Mouse (Mus musculus) embryonic facial prominence, embryonic 11.5 days (tissue): Measurements from ENCODE around the gene Stpg1. TPM values are rescaled to one million over a fixed set of nuclear protein-coding genes. Genes with fewer than 3 reads are reported as not detected.

Source experiments
- ATAC-seq: fragments of 200-750 bp; cut with Nextera tagmentation; replicated peaks from 2 replicates; pipeline ENCODE4 v1.8.0; 2017; ENCODE audit warnings: low read depth; ENCODE audit not compliant: insufficient number of reproducible peaks, low FRiP score, low TSS enrichment
- DNase-seq: peaks from one replicate; pipeline ENCODE4 v3.0.0-alpha.2; 2015; ENCODE audit warnings: low spot score
- H3K27ac ChIP-seq: fragments of 300-500 bp; sonication (generic); replicated peaks from 2 replicates; pipeline ENCODE4 v1.5.1; 2014; ENCODE audit warnings: mild to moderate bottlenecking, low read depth, low read length, control low read depth
- H3K27me3 ChIP-seq: fragments of 300-500 bp; sonication (generic); 2 replicates; pipeline ENCODE4 v1.6.1; 2014; ENCODE audit warnings: mild to moderate bottlenecking, low read length, moderate library complexity, mixed read lengths; ENCODE audit not compliant: control insufficient read depth, insufficient read depth
- H3K36me3 ChIP-seq: fragments of 300-500 bp; sonication (generic); replicated peaks from 2 replicates; pipeline ENCODE4 v1.6.1; 2014; ENCODE audit warnings: low read depth, mild to moderate bottlenecking, low read length, moderate library complexity, mixed read lengths; ENCODE audit not compliant: control insufficient read depth, insufficient read depth
- H3K4me1 ChIP-seq: fragments of 300-500 bp; sonication (generic); 2 replicates; pipeline ENCODE4 v1.6.1; 2014; ENCODE audit warnings: low read length, mixed read lengths; ENCODE audit not compliant: control insufficient read depth, insufficient read depth
- H3K4me2 ChIP-seq: fragments of 300-500 bp; sonication (generic); 2 replicates; pipeline ENCODE4 v1.6.1; 2014; ENCODE audit warnings: low read depth, mild to moderate bottlenecking, control low read depth, low read length, moderate library complexity
- H3K4me3 ChIP-seq: fragments of 300-500 bp; sonication (generic); 2 replicates; pipeline ENCODE4 v1.5.1; 2014; ENCODE audit warnings: low read depth, low read length, control low read depth
- H3K9ac ChIP-seq: fragments of 300-500 bp; sonication (generic); replicated peaks from 2 replicates; pipeline ENCODE4 v1.6.1; 2014; ENCODE audit warnings: mild to moderate bottlenecking, control low read depth, low read length
- H3K9me3 ChIP-seq: fragments of 300-500 bp; sonication (generic); replicated peaks from 2 replicates; pipeline ENCODE4 v1.6.1; 2016; ENCODE audit warnings: mild to moderate bottlenecking, low read length, inconsistent platforms, mixed read lengths; ENCODE audit not compliant: control insufficient read depth
- WGBS: fragments of 180-500 bp; shearing (Covaris S2); extraction: QIAGEN DNeasy Blood & Tissue Kit; methylation state at CpG from one replicate; pipeline ENCODE4 v1.1.7; 2014; 5-methylcytosine and 5-hydroxymethylcytosine counted together
- polyA plus RNA-seq: library from polyadenylated mRNA; unstranded; fragments of >200 nt; fragmentation: Nextera tagmentation; extraction: Ambion mirVana; gene quantifications from 2 replicates; pipeline ENCODE4 v1.2.1, GENCODE M21; 2014

Stpg1 gene
- polyA plus RNA-seq, 1 experiment from 2014 or later, result 0.32 TPM

GRCm38 (mm10) chr4:135486352-135486751 lies 8.2 kb upstream of the Stpg1 start:
- H3K9me3 ChIP-seq, result no peaks in the 10 kb centered on the region
- H3K27ac ChIP-seq, result no peak overlapping the region
- 92% methylated on average over 11 of the region's 11 CpGs for WGBS
- H3K27me3 ChIP-seq, result no peaks in the 10 kb centered on the region
- H3K4me1 ChIP-seq, result no peaks in the 10 kb centered on the region
- ATAC-seq (no peak), DNase-seq (no peak)
- no peak overlapping the region for H3K9ac ChIP-seq
- no peak overlapping the region for H3K4me3 ChIP-seq
- no peaks in the 10 kb centered on the region for H3K36me3 ChIP-seq
- H3K4me2 ChIP-seq, result no peak overlapping the region

GRCm38 (mm10) chr4:135489256-135489655 lies 5.3 kb upstream of the Stpg1 start:
- WGBS, result 89% methylated on average over 7 of the region's 7 CpGs
- H3K4me1 ChIP-seq, result no peaks in the 10 kb centered on the region
- DNase-seq (no peak), ATAC-seq (no peak)
- H3K9ac ChIP-seq, result no peak overlapping the region
- no peak overlapping the region for H3K27ac ChIP-seq
- no peaks in the 10 kb centered on the region for H3K9me3 ChIP-seq
- no peaks in the 10 kb centered on the region for H3K27me3 ChIP-seq
- H3K36me3 ChIP-seq, result no peaks in the 10 kb centered on the region
- no peak overlapping the region for H3K4me3 ChIP-seq
- H3K4me2 ChIP-seq, result no peak overlapping the region

- no peak overlapping the region for H3K4me3 ChIP-seq
- 62% methylated on average over 4 of the region's 4 CpGs for WGBS
Measured at GRCm38 (mm10) chr4:135493271-135493670, 1.3 kb upstream of the Stpg1 start.

GRCm38 (mm10) chr4:135493691-135494520 lies 684 bp upstream of the Stpg1 start:
- no peak overlapping the region for H3K27ac ChIP-seq
- ATAC-seq (no peak), DNase-seq (peak; percentile 47)
- H3K9me3 ChIP-seq, result no peaks in the 10 kb centered on the region
- no peaks in the 10 kb centered on the region for H3K36me3 ChIP-seq
- no peaks in the 10 kb centered on the region for H3K4me1 ChIP-seq
- no peaks in the 10 kb centered on the region for H3K27me3 ChIP-seq
- H3K4me3 ChIP-seq, result peak overlapping the region; percentile 60
- H3K9ac ChIP-seq, result peak overlapping the region; percentile 18; the same call in 1 of the 2 replicates
- H3K4me2 ChIP-seq, result peak overlapping the region; percentile 95
- 2% methylated on average over 33 of the region's 33 CpGs for WGBS

More at GRCm38 (mm10) chr4:135493271-135493670, 1.3 kb upstream of the Stpg1 start:
- no peaks in the 10 kb centered on the region for H3K9me3 ChIP-seq
- DNase-seq (no peak), ATAC-seq (no peak)
- H3K27me3 ChIP-seq, result no peaks in the 10 kb centered on the region
- H3K36me3 ChIP-seq, result no peaks in the 10 kb centered on the region
- 0 out of 2 replicates have a peak overlapping the region, but pooled peaks have one; percentile 18 for H3K9ac ChIP-seq
- no peaks in the 10 kb centered on the region for H3K4me1 ChIP-seq
- no peak overlapping the region; the same call in 1 of the 2 replicates for H3K4me2 ChIP-seq
- no peak overlapping the region for H3K27ac ChIP-seq

GRCm38 (mm10) chr4:135495397-135495791 lies 804 bp downstream of the Stpg1 start:
- Histone ChIP-seq H3K4me2 (peak overlapping the region; percentile 95), H3K4me3 (peak overlapping the region; percentile 60), H3K4me1 (no peaks in the 10 kb centered on the region), H3K36me3 (no peaks in the 10 kb centered on the region), H3K9me3 (no peaks in the 10 kb centered on the region), H3K27ac (no peak overlapping the region), H3K27me3 (no peaks in the 10 kb centered on the region), H3K9ac (no peak overlapping the region; the same call in 1 of the 2 replicates)
- ATAC-seq (no peak), DNase-seq (no peak)
- WGBS, result 11% methylated on average over 9 of the region's 9 CpGs

- Histone ChIP-seq H3K4me3 (no peak overlapping the region), H3K4me2 (no peak overlapping the region; the same call in 1 of the 2 replicates)
Measured at GRCm38 (mm10) chr4:135495810-135496209, 1.2 kb downstream of the Stpg1 start.

GRCm38 (mm10) chr4:135498136-135498535 lies 3.5 kb downstream of the Stpg1 start:
- ATAC-seq, result no peak
- WGBS, result 83% methylated on average over 6 of the region's 6 CpGs

More at GRCm38 (mm10) chr4:135495810-135496209, 1.2 kb downstream of the Stpg1 start:
- Histone ChIP-seq H3K9ac (no peak overlapping the region), H3K36me3 (no peaks in the 10 kb centered on the region), H3K9me3 (no peaks in the 10 kb centered on the region), H3K27me3 (no peaks in the 10 kb centered on the region), H3K27ac (no peak overlapping the region), H3K4me1 (no peaks in the 10 kb centered on the region)
- 17% methylated on average over 18 of the region's 18 CpGs for WGBS
- ATAC-seq (no peak), DNase-seq (peak; percentile 75)

GRCm38 (mm10) chr4:135499831-135500230 lies 5.2 kb downstream of the Stpg1 start:
- Histone ChIP-seq H3K4me2 (no peak overlapping the region), H3K36me3 (no peaks in the 10 kb centered on the region), H3K9me3 (no peaks in the 10 kb centered on the region), H3K27ac (no peak overlapping the region), H3K4me3 (no peak overlapping the region), H3K4me1 (no peaks in the 10 kb centered on the region), H3K27me3 (no peaks in the 10 kb centered on the region), H3K9ac (no peak overlapping the region)
- ATAC-seq, result no peak
- no peak for DNase-seq
- WGBS, result 69% methylated on average over 3 of the region's 3 CpGs

More at GRCm38 (mm10) chr4:135498136-135498535, 3.5 kb downstream of the Stpg1 start:
- no peak overlapping the region for H3K27ac ChIP-seq
- no peak overlapping the region for H3K4me3 ChIP-seq
- no peaks in the 10 kb centered on the region for H3K27me3 ChIP-seq
- H3K4me2 ChIP-seq, result no peak overlapping the region
- H3K9ac ChIP-seq, result no peak overlapping the region
- no peaks in the 10 kb centered on the region for H3K36me3 ChIP-seq
- no peaks in the 10 kb centered on the region for H3K4me1 ChIP-seq
- no peak for DNase-seq
- H3K9me3 ChIP-seq, result no peaks in the 10 kb centered on the region
